Mouse (Mus musculus) cerebellum, adult 2 months (tissue): ENCODE measurements around the gene Oasl1.

ENCODE experiments used
- CTCF ChIP-seq: fragments of 200-500 bp; IDR thresholded peaks from 2 replicates; pipeline ENCODE4 v1.5.1; 2011; ENCODE audit warnings: low read depth, mild to moderate bottlenecking, control low read depth, low read length, moderate library complexity, borderline replicate concordance; ENCODE audit not compliant: insufficient read depth
- POLR2A ChIP-seq: fragments of 200-500 bp; IDR thresholded peaks from 2 replicates; pipeline ENCODE4 v1.6.1; 2011; ENCODE audit warnings: low read length, control low read depth, borderline replicate concordance; ENCODE audit not compliant: insufficient read depth

DNA sequence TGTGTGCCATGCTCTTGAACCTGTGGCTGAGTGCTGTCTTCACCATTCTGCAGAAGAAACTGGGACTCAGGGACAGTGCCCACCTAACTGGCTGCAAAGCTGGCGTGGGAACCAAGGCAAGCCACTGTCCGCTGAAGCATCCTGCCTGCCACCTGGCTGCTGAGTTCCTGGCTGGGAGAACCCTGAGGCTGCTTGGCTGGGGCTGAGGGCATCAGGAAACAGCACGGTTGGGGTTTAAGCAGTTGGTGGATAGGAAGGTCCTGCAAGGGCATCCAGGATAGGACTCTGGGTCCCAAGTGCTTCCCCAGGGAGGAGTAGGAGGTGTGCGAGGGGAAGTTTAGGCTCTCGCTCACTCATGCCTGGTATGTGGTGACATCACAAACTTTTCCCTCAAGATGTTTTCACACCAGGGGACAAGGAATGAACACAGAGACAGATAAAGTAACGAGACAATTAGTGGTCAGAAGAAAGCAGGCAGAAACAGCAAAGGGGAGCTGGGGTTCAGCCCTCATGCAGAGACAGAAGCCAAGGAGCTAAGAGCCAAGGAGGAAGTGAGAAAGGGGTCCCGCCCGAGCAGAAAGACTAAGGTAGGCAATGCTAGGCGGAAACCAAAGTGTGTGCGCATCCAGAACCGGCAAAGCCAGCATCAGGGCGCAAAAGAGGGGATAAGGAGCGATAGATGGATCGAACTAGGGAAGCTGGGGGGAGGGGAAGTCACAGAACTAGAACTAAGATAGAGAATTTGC lies 44.7 kb downstream of the Oasl1 start:
- TF ChIP-seq CTCF (no peak), POLR2A (no peak)
